Mouse (Mus musculus) stomach, postnatal 0 days (tissue): ENCODE data around the gene Kcnk5. TPM values are rescaled to one million over a fixed set of nuclear protein-coding genes. Genes with fewer than 3 reads are reported as not detected.

Experiments used
- ATAC-seq: fragments of 200-750 bp; cut with Nextera tagmentation; 2 replicates; pipeline ENCODE4 v1.8.0; 2017; ENCODE audit not compliant: low FRiP score, low TSS enrichment
- DNase-seq: peaks from one replicate; pipeline ENCODE4 v3.0.0-alpha.2; 2016; ENCODE audit warnings: low spot score
- H3K27ac ChIP-seq: fragments of 300-500 bp; sonication (generic); replicated peaks from 2 replicates; pipeline ENCODE4 v1.5.1; 2014; ENCODE audit warnings: mild to moderate bottlenecking, control low read depth
- H3K27me3 ChIP-seq: fragments of 300-500 bp; sonication (generic); 2 replicates; pipeline ENCODE4 v1.6.1; 2014; ENCODE audit warnings: low read length; ENCODE audit not compliant: control insufficient read depth, insufficient read depth
- H3K36me3 ChIP-seq: fragments of 300-500 bp; sonication (generic); 2 replicates; pipeline ENCODE4 v1.6.1; 2014; ENCODE audit warnings: low read length, mixed read lengths; ENCODE audit not compliant: control insufficient read depth, insufficient read depth
- H3K4me1 ChIP-seq: fragments of 300-500 bp; sonication (generic); replicated peaks from 2 replicates; pipeline ENCODE4 v1.6.1; 2014; ENCODE audit warnings: antibody characterized with exemption; ENCODE audit not compliant: control insufficient read depth, insufficient read depth
- H3K4me2 ChIP-seq: fragments of 300-500 bp; sonication (generic); replicated peaks from 2 replicates; pipeline ENCODE4 v1.6.1; 2014; ENCODE audit warnings: low read depth, mild to moderate bottlenecking, control low read depth, moderate library complexity
- H3K4me3 ChIP-seq: fragments of 300-500 bp; sonication (generic); 2 replicates; pipeline ENCODE4 v1.5.1; 2014; ENCODE audit warnings: low read depth, low read length, control low read depth
- H3K9ac ChIP-seq: fragments of 300-500 bp; sonication (generic); 2 replicates; pipeline ENCODE4 v1.6.1; 2014; ENCODE audit warnings: mild to moderate bottlenecking, low read length, control low read depth, mixed read lengths
- H3K9me3 ChIP-seq: fragments of 300-500 bp; sonication (generic); 2 replicates; pipeline ENCODE4 v1.6.1; 2016; ENCODE audit warnings: low read length; ENCODE audit not compliant: control insufficient read depth
- CTCF ChIP-seq: IDR thresholded peaks from 2 replicates; pipeline ENCODE4 v1.5.1; 2016; ENCODE audit warnings: antibody characterized with exemption, low read depth, mild to moderate bottlenecking, moderate library complexity
- EP300 ChIP-seq: optimal IDR thresholded peaks from 2 replicates; pipeline ENCODE3; 2016; ENCODE audit warnings: antibody characterized with exemption
- WGBS: fragments of 180-500 bp; shearing (Covaris S2); extraction: QIAGEN DNeasy Blood & Tissue Kit; methylation state at CpG from one replicate; pipeline ENCODE4 v1.1.7; 2014; 5-methylcytosine and 5-hydroxymethylcytosine counted together
- polyA plus RNA-seq: library from polyadenylated mRNA; unstranded; fragments of >200 nt; fragmentation: Nextera tagmentation; extraction: Ambion mirVana; gene quantifications from 2 replicates; pipeline ENCODE4 v1.2.1, GENCODE M21; 2015

The Kcnk5 gene
- polyA plus RNA-seq, 1 experiment from 2014 or later: 8.3 TPM

DNA sequence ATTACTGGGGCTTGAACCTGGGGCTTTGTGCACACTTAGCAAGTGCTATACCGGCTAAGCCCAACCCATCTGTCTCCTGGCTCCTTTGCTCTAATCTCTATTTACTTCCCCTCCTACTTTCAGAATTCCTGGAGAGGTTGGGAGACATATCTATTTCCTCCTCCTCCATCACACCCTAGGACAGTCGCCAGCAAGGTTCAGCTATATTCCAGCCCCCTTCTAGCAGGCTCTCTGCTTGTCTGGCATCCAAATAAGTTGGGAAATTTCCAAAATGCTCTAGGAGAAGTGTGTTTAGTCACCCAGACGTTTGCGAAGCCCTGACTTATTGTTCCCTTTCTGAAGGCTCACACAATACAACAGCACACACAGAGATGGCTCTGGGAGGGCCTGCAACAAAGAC is 78.4 kb downstream of the Kcnk5 start:
- no peak for DNase-seq
- TF ChIP-seq EP300: no peak
- TF ChIP-seq CTCF: no peak

DNA sequence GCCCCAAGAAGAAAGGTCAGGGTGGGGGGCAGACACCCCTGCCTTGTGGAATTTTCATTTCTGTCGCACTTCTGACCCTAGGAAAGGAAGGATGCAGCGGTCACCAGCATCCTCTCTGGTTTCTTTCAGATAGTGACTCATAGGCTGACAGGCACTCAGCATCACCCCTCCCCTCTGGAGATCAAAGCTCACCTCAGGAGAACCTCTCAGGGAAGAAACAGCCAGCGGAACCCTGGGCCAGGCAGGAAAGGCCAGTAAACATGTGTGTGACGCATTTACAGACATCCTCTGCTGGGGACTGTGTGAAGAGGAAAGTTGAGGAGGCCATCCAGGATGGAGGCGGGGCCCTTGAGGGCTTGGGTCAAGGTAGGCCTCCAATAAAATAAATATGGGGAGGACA is 83.5 kb downstream of the Kcnk5 start:
- Histone ChIP-seq H3K4me1 (no peaks in the 10 kb centered on the region), H3K4me2 (no peak overlapping the region), H3K27ac (no peak overlapping the region), H3K9ac (no peak overlapping the region), H3K36me3 (no peaks in the 10 kb centered on the region), H3K9me3 (no peaks in the 10 kb centered on the region), H3K4me3 (no peak overlapping the region), H3K27me3 (no peaks in the 10 kb centered on the region)
- ATAC-seq (peak; percentile 61; the same call in 1 of the 2 replicates), DNase-seq (no peak)
- TF ChIP-seq EP300: no peak
- TF ChIP-seq CTCF: no peak
- WGBS: 37% methylated on average over 5 of the region's 5 CpGs

More for the DNA sequence above, 78.4 kb downstream of the Kcnk5 start:
- no peak overlapping the region for H3K9ac ChIP-seq
- no peaks in the 10 kb centered on the region for H3K4me1 ChIP-seq
- WGBS: 18% methylated on average over 4 of the region's 4 CpGs
- H3K4me3 ChIP-seq: no peak overlapping the region
- ATAC-seq: no peak
- H3K27ac ChIP-seq: no peak overlapping the region
- no peaks in the 10 kb centered on the region for H3K9me3 ChIP-seq
- no peaks in the 10 kb centered on the region for H3K36me3 ChIP-seq
- H3K4me2 ChIP-seq: no peak overlapping the region
- no peaks in the 10 kb centered on the region for H3K27me3 ChIP-seq

GRCm38 (mm10) chr14:20094942-20095341 is 86.7 kb downstream of the Kcnk5 start:
- Histone ChIP-seq H3K27ac (no peak overlapping the region), H3K9ac (no peak overlapping the region), H3K4me1 (no peaks in the 10 kb centered on the region), H3K36me3 (no peaks in the 10 kb centered on the region), H3K9me3 (no peaks in the 10 kb centered on the region), H3K4me2 (no peak overlapping the region), H3K4me3 (no peak overlapping the region), H3K27me3 (no peaks in the 10 kb centered on the region)
- 47% methylated on average over 5 of the region's 5 CpGs for WGBS
- ATAC-seq (no peak), DNase-seq (no peak)
- TF ChIP-seq EP300: no peak
- TF ChIP-seq CTCF: no peak

GRCm38 (mm10) chr14:20093493-20093892 is 88.1 kb downstream of the Kcnk5 start:
- TF ChIP-seq CTCF: no peak
- TF ChIP-seq EP300: no peak
- DNase-seq (peak; percentile 60), ATAC-seq (no peak)
- H3K27ac ChIP-seq: no peak overlapping the region
- no peaks in the 10 kb centered on the region for H3K36me3 ChIP-seq
- no peak overlapping the region for H3K4me2 ChIP-seq
- H3K4me3 ChIP-seq: no peak overlapping the region
- H3K9ac ChIP-seq: no peak overlapping the region
- no peaks in the 10 kb centered on the region for H3K27me3 ChIP-seq
- 12% methylated on average over 7 of the region's 7 CpGs for WGBS
- H3K4me1 ChIP-seq: no peaks in the 10 kb centered on the region
- no peaks in the 10 kb centered on the region for H3K9me3 ChIP-seq

Other genes starting within 250 kb of the Kcnk5 start
- 17.1 and 17.7 TPM in 2 replicates for gene Gng2, start 204.2 kb downstream of the Kcnk5 start, polyA plus RNA-seq
- 14.2 and 15.4 TPM in 2 replicates for gene Saysd1, start 43.3 kb downstream of the Kcnk5 start, polyA plus RNA-seq
- gene Kcnk16, start 87.4 kb upstream of the Kcnk5 start, polyA plus RNA-seq: 4.8 and 5.7 TPM in 2 replicates
- 11.6 and 11.8 TPM in 2 replicates for gene Nudt13, start 112.9 kb upstream of the Kcnk5 start, polyA plus RNA-seq
- 21.5 and 23.4 TPM in 2 replicates for gene Ecd, start 166.3 kb upstream of the Kcnk5 start, polyA plus RNA-seq
- gene Fam149b, start 166.4 kb upstream of the Kcnk5 start, polyA plus RNA-seq: 13.5 and 14.8 TPM in 2 replicates
- 41.7 and 42.7 TPM in 2 replicates for gene Dnajc9, start 207.1 kb upstream of the Kcnk5 start, polyA plus RNA-seq
- gene Mrps16, start 211.8 kb upstream of the Kcnk5 start, polyA plus RNA-seq: 65.0 and 77.4 TPM in 2 replicates